Mouse (Mus musculus) stomach, embryonic 14.5 days (tissue): ENCODE measurements around the gene Arap1. TPM values are rescaled to one million over a fixed set of nuclear protein-coding genes. Genes with fewer than 3 reads are reported as not detected.

ENCODE experiments used
- ATAC-seq: fragments of 200-750 bp; cut with Nextera tagmentation; 2 replicates; pipeline ENCODE4 v1.8.0; 2017; ENCODE audit warnings: low read depth, moderate TSS enrichment; ENCODE audit not compliant: insufficient number of reproducible peaks, insufficient read depth, low FRiP score
- H3K27ac ChIP-seq: fragments of 300-500 bp; sonication (generic); 2 replicates; pipeline ENCODE4 v1.5.1; 2014; ENCODE audit warnings: mild to moderate bottlenecking, low read length, moderate library complexity, mixed read lengths
- H3K27me3 ChIP-seq: fragments of 300-500 bp; sonication (generic); 2 replicates; pipeline ENCODE4 v1.6.1; 2014; ENCODE audit warnings: low read length, control low read depth, mixed read lengths; ENCODE audit not compliant: control insufficient read depth, insufficient read depth
- H3K36me3 ChIP-seq: fragments of 300-500 bp; sonication (generic); 2 replicates; pipeline ENCODE4 v1.6.1; 2014; ENCODE audit warnings: mild to moderate bottlenecking, control low read depth, low read length, moderate library complexity, mixed read lengths; ENCODE audit not compliant: control insufficient read depth, insufficient read depth
- H3K4me1 ChIP-seq: fragments of 300-500 bp; sonication (generic); 2 replicates; pipeline ENCODE4 v1.6.1; 2014; ENCODE audit warnings: low read length, control low read depth, mixed read lengths; ENCODE audit not compliant: control insufficient read depth, insufficient read depth
- H3K4me2 ChIP-seq: fragments of 300-500 bp; sonication (generic); replicated peaks from 2 replicates; pipeline ENCODE4 v1.6.1; 2014; ENCODE audit warnings: low read depth, low read length, control low read depth
- H3K4me3 ChIP-seq: fragments of 300-500 bp; sonication (generic); 2 replicates; pipeline ENCODE4 v1.5.1; 2014; ENCODE audit warnings: low read depth, low read length, control low read depth
- H3K9ac ChIP-seq: fragments of 300-500 bp; sonication (generic); replicated peaks from 2 replicates; pipeline ENCODE4 v1.6.1; 2014; ENCODE audit warnings: low read depth, mild to moderate bottlenecking, control low read depth, low read length, moderate library complexity, mixed read lengths
- H3K9me3 ChIP-seq: fragments of 300-500 bp; sonication (generic); 2 replicates; pipeline ENCODE4 v1.6.1; 2016; ENCODE audit warnings: low read depth, low read length, control low read depth; ENCODE audit not compliant: control insufficient read depth
- WGBS: fragments of 180-500 bp; shearing (Covaris S2); extraction: QIAGEN DNeasy Blood & Tissue Kit; methylation state at CpG from one replicate; pipeline ENCODE4 v1.1.7; 2014; 5-methylcytosine and 5-hydroxymethylcytosine counted together
- polyA plus RNA-seq: library from polyadenylated mRNA; unstranded; fragments of >200 nt; fragmentation: Nextera tagmentation; extraction: Ambion mirVana; gene quantifications from 2 replicates; pipeline ENCODE4 v1.2.1, GENCODE M21; 2014

The Arap1 gene
- polyA plus RNA-seq, 1 experiment from 2014 or later: 131 TPM

DNA sequence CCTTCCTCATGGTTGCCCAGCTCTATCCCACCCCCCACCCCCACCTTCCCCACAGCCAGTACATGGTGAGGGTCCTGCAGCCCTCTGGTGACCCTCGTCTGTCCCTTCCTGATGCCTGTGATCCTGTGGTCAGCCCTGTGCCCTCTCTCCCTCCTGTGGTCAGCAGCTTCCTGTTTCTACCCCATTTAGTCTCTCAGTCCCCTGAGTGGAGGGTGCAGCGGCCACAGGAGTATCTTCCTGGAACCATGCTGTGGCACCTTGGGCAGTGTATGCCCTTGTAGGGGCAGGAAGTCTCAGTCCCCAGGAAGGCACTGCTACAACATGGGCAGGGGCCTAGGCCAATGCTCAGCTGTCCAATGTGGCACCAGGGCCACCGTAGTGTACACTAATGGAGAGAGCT, 9.0 kb downstream of the Arap1 start:
- Histone ChIP-seq H3K4me1 (0 out of 2 replicates have a peak, but pooled peaks cover 8% of the 10 kb centered on the region), H3K36me3 (no peaks in the 10 kb centered on the region), H3K4me2 (no peak overlapping the region), H3K27me3 (no peaks in the 10 kb centered on the region), H3K27ac (no peak overlapping the region), H3K4me3 (no peak overlapping the region), H3K9me3 (no peaks in the 10 kb centered on the region), H3K9ac (no peak overlapping the region)
- no peak for ATAC-seq
- WGBS: 69% methylated on average over 3 of the region's 3 CpGs

DNA sequence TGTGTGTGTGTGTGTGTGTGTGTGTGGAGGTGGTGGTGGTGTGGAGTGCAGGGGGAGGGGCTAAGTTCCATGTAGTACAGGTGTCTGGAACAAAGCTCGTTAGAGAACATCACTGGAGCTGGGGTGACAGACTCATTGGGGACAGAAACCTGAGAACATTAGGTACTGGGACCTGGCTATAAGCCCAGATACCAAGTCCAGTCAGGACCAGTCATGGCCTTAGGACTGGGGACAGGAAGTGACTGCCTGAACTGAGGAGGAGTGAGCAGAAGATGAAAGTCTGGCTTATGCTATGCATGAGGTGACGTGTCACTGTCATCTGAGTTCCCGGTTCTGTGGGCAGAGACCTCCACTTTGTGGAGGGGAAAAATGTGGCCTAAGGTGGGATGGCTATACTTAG, 12.5 kb downstream of the Arap1 start:
- no peaks in the 10 kb centered on the region for H3K36me3 ChIP-seq
- H3K9ac ChIP-seq: no peak overlapping the region
- 66% methylated on average over 3 of the region's 3 CpGs for WGBS

GRCm38 (mm10) chr7:101361021-101361420, 13.2 kb downstream of the Arap1 start:
- Histone ChIP-seq H3K9ac (no peak overlapping the region), H3K36me3 (no peaks in the 10 kb centered on the region), H3K4me3 (no peak overlapping the region), H3K27ac (no peak overlapping the region), H3K4me1 (0 out of 2 replicates have a peak, but pooled peaks cover 11% of the 10 kb centered on the region), H3K4me2 (no peak overlapping the region), H3K27me3 (no peaks in the 10 kb centered on the region), H3K9me3 (no peaks in the 10 kb centered on the region)
- ATAC-seq: no peak
- WGBS: 73% methylated on average over 4 of the region's 4 CpGs

More for the DNA sequence above, 12.5 kb downstream of the Arap1 start:
- H3K4me2 ChIP-seq: no peak overlapping the region
- H3K4me1 ChIP-seq: 0 out of 2 replicates have a peak, but pooled peaks cover 11% of the 10 kb centered on the region
- H3K4me3 ChIP-seq: no peak overlapping the region
- no peak overlapping the region for H3K27ac ChIP-seq
- H3K27me3 ChIP-seq: no peaks in the 10 kb centered on the region
- no peak for ATAC-seq
- H3K9me3 ChIP-seq: no peaks in the 10 kb centered on the region

GRCm38 (mm10) chr7:101361767-101362166, 13.9 kb downstream of the Arap1 start:
- H3K9ac ChIP-seq: no peak overlapping the region
- H3K9me3 ChIP-seq: no peaks in the 10 kb centered on the region
- WGBS: 54% methylated on average over 4 of the region's 4 CpGs
- H3K4me2 ChIP-seq: no peak overlapping the region
- H3K4me1 ChIP-seq: 0 out of 2 replicates have a peak, but pooled peaks cover 11% of the 10 kb centered on the region
- ATAC-seq: peak; percentile 35; the same call in 1 of the 2 replicates
- no peaks in the 10 kb centered on the region for H3K36me3 ChIP-seq
- H3K4me3 ChIP-seq: no peak overlapping the region
- no peak overlapping the region for H3K27ac ChIP-seq
- no peaks in the 10 kb centered on the region for H3K27me3 ChIP-seq

GRCm38 (mm10) chr7:101362791-101363191, 14.9 kb downstream of the Arap1 start:
- Histone ChIP-seq H3K4me3 (no peak overlapping the region), H3K4me1 (0 out of 2 replicates have a peak, but pooled peaks cover 11% of the 10 kb centered on the region), H3K27me3 (no peaks in the 10 kb centered on the region), H3K9me3 (no peaks in the 10 kb centered on the region), H3K4me2 (no peak overlapping the region), H3K36me3 (no peaks in the 10 kb centered on the region), H3K27ac (no peak overlapping the region), H3K9ac (no peak overlapping the region)
- no peak for ATAC-seq
- WGBS: 67% methylated on average over 5 of the region's 5 CpGs

- WGBS: 80% methylated on average over 5 of the region's 5 CpGs
- H3K36me3 ChIP-seq: no peaks in the 10 kb centered on the region
- H3K9me3 ChIP-seq: no peaks in the 10 kb centered on the region
- no peak for ATAC-seq
- H3K27ac ChIP-seq: no peak overlapping the region
- H3K9ac ChIP-seq: no peak overlapping the region
- H3K4me3 ChIP-seq: no peak overlapping the region
- H3K27me3 ChIP-seq: no peaks in the 10 kb centered on the region
- H3K4me1 ChIP-seq: 0 out of 2 replicates have a peak, but pooled peaks cover 11% of the 10 kb centered on the region
- no peak overlapping the region for H3K4me2 ChIP-seq
Observed at GRCm38 (mm10) chr7:101363914-101364313, 16.0 kb downstream of the Arap1 start.

DNA sequence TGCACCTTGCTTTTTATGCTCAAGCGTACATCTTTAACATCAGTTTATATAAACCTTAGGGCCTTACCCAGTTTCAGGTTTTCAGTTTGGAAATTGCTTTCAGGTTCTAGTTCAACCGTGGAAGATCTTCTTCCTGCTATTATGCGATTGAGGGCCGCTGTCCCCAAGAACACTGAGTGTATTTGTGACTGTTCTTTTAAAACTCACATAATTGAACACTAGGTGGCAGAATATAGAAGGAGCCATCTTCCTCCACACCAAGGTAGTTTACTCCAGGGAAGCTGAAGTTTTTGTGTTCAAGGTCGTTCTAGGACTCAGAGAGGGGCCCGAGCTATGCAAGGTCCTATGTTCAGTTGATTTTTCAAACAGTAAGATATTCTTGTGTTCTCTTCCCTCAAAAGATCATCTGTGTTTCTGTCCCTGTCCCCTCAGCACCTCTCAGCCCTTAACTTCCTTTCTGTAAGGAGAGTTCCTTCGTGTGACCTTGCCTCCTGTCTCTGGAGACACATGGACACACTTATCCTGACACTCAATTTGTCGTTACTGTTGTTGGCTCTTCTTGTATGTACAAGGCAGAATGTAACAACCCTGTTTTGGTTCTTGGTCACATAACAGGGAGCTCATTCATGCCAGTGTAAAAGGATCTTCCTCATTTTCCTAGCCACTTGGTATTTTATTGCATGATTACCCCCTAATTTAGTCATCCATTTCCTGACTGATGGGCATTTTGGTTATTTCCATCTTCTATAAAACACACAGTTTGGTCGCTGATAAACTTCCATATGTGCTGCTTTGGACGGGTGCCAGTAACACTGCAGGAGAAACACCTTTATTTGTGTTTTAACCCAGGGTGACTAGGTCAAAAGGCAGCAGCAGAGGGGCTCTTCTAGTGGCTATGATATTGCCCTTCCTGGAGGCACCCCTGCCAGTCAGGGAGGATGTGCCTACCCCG, 20.3 kb downstream of the Arap1 start:
- Histone ChIP-seq H3K36me3 (no peaks in the 10 kb centered on the region), H3K27ac (no peak overlapping the region), H3K9me3 (no peaks in the 10 kb centered on the region), H3K4me3 (no peak overlapping the region), H3K9ac (no peak overlapping the region), H3K4me1 (no peaks in the 10 kb centered on the region), H3K27me3 (no peaks in the 10 kb centered on the region), H3K4me2 (no peak overlapping the region)
- WGBS: 58% methylated on average over 11 of the region's 11 CpGs
- ATAC-seq: no peak

DNA sequence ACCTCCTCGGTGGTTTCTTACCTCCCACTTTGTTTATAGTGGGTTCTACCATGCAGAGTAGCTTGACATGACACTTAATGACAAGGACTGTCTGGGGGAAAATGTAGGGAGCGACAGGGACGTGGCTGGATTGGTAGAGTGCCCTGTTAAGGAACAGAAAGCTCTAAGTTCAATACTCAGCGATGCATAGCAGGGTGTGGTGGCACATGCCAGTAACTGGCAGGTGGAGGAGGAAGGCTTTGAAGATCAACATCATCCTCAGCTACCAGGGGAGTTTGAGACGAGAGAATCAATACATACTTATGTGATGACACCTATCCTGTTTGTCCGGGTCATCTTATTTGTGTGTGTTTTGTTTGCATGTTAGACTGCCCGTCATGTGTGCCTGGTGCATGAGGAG, 21.8 kb downstream of the Arap1 start:
- 74% methylated on average over 7 of the region's 7 CpGs for WGBS
- Histone ChIP-seq H3K4me1 (no peaks in the 10 kb centered on the region), H3K36me3 (no peaks in the 10 kb centered on the region), H3K4me2 (no peak overlapping the region), H3K9me3 (no peaks in the 10 kb centered on the region), H3K27ac (no peak overlapping the region), H3K27me3 (no peaks in the 10 kb centered on the region), H3K4me3 (no peak overlapping the region), H3K9ac (no peak overlapping the region)
- ATAC-seq: no peak
